Mouse (Mus musculus) retina, postnatal 7 days (tissue): ENCODE measurements around the gene Mpv17.

Experiments used
- DNase-seq: peaks from one replicate; pipeline ENCODE4 v3.0.0-alpha.2; 2012; ENCODE audit warnings: low read depth, low spot score

The Mpv17 gene

GRCm38 (mm10) chr5:31105814-31106335 lies 48.2 kb downstream of the Mpv17 start, which contains the start of gene Dnajc5g:
Gene Dnajc5g (plus strand): TSS chr5:31106285.
- no peak for DNase-seq

GRCm38 (mm10) chr5:31095711-31096480 lies 58.2 kb downstream of the Mpv17 start:
- no peak for DNase-seq

DNA sequence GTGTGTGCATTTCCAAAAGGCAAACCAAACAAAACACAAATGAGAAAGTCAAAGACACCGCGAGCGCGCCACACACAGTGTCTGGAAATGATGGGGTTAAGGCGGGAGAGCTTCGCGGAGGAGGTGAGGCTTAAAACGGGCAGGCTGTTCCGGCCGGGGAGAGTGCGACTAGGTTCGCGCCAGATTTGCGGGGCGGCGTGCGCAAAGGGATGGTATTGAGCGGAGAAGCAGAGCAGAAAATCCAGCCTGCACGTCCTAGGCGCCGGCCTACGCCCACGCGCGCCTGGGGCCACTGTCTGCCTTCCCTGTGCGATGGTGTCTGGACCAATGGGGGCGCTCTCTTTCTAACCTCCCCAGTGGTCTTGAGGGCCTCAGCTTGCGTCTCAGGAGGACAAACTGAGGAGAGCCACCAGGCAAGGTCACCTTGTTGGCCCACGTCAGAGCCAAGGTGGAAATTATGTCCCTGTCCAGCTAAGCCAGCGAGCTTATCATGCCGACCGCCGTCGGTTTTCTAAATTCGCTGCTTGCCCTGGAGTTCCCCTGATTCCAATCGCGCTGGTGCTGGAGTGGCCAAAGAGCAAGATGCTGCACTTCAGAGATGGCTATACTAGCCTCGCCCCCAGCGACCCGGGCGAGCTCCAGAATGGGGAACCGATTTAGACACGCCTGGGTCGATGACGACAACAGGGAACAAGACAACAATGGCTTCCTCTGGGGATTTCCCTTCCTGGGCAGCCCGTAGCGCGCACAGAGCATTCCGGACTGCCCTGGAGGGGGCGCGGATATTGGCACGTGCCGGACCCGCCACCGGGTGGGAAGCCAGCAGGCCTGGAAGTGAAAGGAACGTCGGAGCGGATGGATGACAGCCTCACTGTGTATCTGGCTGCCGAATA lies 59.0 kb downstream of the Mpv17 start:
- DNase-seq: no peak

DNA sequence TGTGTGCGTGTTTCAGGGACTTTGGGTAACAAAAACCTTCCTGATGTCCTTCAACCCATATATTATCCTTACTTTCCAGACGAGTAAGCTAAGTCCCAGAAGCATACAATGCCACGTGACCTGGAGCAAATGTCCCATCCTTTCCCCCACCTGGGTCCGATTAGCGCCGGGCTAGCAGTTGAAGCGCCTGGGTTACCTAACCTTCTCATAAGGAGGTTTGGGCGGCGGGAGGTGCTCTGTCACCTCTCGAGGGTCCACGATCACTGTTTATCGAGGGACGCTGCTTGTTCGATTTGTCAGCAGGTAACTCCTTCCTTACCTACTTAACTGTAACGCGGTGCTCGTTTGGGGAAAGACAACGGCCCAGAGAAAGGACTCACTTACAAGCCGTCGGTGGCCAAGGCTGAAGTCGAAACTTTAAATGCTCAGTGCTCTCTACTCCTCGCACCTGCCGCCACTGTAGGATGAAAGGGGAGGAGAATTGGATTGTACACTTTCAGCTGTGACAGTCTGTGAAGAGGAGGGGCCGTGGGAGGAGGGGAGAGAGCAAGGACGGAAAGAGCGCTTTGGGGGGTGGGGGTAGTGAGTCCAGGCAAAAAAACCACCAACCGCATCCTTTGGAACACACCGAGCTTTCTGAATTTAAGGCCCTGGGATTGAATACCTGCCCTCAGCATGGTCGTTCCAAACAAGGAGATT lies 59.8 kb downstream of the Mpv17 start:
- no peak for DNase-seq

DNA sequence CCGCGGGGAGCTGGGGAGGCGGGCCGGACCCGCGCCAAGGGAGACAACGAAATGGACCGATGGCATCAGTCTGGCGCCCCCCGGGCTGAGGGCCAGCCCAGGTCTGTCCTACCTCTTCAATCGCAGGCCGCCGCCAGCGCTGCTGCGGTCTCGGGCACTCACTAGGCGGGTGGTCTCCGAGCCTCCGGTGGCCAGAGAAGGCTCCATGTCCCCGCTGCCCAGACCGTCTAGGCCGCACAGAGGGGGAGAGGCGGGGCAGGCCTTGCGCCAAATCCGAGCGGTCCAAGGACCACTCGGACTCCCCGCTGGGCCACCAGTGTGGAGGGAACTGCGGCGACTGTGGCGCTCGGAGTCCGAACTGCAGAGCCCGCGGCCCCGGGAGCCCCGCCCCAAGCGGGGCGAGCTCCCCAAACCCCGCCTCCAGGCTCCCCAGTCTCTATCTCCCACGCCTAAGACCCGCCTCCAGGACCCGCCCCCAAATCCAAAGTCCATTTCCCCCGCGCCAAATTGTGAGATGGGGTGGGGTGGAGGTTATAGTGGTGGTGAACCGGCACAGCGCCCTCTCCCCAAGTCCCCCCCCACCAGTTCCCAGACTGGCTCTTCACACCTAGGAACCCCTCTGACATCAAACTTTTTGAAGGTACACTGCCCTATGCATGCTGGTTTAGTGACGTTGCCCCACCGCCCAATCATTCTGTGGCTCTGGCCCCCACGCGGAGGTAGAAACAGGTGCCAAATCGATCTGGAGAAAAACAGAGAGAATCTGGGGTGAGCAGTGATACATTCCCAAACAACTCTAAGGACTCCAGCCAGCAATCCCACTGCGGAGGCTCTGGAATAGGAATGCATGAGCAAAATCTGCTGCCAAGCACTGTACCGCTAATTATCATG lies 60.7 kb downstream of the Mpv17 start:
- DNase-seq: no peak

DNA sequence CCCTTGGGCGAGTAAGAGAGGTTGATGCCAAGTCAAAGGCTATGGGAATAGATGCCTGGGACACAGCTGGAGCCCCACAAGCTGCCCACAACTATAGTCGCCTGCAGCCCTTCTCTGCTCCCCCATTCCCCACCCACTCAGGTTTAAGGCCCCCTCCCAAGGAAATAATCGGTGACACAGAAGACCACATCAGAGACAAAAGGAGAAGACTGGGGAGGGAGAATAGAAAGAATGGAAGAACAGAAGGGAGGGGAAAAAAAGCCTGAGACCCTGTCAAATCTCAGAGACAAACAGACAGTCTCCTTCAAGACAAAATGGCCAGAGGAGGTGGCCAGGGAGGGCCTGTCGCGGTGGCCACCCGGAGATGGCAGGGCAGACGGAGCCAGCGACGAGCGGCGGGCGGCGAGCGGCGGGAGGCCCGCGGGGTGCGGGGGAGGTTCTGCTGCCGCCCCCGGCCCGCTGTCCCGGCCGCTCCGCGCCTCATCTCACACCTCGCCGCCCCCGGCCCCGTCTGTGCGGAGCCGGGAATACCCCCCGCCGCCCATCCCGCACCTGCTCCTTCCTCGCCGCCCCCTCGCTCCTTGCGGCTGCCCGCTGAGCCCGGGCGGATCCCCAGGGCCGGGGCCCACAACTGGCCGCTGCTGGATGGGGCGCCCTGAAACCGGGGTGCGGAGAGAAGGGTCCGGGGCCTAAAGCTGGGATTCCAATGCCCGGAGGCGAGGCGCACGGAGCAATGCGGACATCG lies 61.6 kb downstream of the Mpv17 start:
- DNase-seq: no peak
